Mouse (Mus musculus): Measurements from ENCODE around the gene Ptprg.

The Ptprg gene

DNA sequence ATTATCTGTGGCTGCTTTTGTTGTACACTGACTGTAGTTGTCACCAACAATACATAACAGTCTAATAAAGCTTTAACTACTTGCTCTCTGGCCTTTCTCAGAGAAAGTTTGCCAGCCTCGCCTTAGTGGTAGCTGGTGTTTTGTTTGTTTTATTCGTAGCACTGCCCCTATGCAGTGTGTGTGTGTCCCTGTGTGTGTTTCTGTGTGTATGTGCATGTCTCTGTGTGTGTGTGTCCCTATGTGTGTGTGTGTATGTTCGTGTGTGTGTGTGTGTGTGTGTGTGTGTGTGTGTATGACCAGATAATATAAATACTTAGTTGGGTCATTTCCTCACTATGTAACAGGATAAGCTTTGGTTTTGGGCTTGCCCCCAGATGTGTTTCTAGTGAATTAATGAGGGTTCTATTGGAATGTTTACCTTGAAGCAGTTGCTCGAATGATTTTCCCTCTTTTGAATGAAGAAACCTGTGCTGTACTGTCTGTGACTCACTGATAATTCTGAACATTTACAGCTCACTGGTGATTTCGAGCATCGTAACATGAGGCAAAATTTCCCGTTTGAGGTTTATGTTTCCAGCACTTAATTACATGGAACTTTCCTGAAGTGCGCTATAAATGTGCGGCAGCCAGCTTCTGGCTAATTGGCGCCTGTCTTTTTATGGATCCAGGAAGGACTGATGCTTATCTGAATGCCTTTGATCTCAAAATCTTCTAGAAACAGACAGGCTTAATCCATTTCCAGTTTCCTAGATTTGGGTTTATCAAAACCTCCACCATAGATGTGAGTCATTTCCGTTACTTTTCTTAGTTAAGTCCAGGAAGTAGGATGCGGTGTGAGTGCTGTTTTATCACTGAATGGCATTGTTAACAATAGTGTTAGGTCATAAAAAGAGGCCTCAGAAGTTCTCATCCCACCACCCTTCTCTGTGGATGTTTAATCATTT, 546.3 kb downstream of the Ptprg start:
- DNase-seq (ENCODE audit: low spot score), result no peak

DNA sequence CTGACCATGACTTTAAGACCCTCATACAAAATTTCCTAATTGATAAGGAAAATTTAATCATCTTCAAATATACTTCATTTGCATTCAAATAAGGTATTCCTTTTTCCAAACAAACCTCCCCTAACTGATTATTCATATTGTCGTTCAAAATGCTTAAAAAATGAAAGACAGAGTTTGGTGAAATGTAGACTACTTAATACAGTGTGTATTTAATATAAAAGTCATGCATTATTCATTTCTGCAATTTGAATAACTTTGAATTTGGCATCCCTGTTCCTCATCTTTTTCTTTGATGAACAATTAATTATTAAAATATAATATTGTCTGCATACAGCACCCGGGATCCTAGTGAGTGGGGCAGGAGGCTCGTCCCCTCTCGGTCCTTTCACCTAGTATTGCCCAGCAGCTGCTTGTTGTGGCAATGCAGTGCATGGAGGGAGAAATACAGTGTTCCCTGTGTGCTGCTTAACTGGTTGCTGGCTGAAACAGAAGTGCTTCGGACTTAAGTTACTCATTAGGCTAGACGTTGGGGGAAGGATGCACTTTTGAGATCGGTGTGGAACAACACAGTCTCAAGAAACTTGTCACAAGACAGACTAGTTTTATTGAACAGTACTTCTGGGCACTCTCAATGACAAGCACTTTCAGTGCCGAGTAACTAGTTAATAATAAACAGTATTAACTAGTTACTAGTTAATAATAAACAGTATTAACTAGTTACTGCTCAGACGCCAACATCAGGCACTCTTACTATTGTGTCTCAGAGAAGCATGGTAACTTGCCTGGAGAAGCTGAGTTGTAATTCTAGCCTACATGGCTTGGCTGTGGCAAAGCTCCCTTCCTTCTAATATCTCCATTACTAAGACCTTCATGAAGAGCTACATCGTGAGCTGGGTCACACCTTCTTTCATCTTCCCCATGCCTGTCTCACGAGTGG, 549.3 kb downstream of the Ptprg start:
- DNase-seq (ENCODE audit: low spot score), result no peak

DNA sequence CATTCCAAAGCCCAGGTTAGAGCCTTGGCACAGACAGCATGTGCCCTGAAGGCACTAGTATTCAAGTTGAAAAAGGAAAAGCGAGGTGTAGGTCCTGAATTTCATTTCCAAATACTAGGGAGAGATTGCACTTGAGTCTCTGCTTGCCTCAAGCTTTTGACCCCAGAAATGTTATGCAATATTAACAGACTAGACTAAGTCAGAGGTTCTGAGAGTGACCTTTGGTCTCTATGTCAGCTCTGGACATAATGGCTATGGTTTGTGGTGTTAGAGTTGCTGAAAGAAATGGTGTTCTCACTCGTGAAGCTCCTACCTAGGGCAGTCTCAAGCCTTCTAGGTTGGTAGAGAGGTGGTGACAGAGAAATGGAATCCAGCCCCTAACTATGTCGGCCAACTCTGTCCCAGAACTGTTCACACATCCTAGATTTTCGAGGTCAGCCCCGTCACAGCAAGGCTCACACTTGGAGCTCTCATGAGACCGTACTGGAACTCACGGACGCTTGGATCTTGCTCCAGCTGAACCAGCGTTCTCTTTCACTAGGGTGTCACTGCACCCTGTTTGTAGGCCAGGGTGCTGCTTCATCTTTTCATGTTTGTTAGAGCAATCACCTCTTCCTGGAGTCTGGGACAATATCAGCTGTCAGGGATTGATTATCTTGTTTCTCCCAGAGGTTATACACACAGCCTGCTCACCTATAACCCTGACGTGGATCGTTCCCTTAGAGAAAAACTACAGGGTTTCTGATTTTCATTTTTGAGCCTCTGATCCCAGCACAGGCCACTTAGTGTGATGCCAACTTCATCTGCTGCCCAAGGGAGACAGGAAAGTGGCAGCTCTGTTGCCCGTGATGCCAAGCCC, 551.2 kb downstream of the Ptprg start:
- no peak for DNase-seq (ENCODE audit: low spot score)

DNA sequence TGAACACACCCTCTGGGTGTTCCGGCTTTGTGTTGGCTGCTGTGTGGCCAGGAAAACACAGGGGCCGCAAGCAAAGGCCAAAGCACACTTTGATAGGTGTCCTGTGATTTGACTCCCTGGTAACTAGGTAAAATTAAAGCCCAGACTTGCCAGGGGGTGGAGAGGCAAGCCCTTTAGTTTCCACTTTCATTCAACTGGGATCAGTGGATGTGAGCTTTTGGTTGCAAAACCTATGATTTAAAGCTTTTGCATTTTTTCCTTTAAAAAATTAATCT, 551.8 kb downstream of the Ptprg start:
- no peak for DNase-seq (ENCODE audit: low spot score)

DNA sequence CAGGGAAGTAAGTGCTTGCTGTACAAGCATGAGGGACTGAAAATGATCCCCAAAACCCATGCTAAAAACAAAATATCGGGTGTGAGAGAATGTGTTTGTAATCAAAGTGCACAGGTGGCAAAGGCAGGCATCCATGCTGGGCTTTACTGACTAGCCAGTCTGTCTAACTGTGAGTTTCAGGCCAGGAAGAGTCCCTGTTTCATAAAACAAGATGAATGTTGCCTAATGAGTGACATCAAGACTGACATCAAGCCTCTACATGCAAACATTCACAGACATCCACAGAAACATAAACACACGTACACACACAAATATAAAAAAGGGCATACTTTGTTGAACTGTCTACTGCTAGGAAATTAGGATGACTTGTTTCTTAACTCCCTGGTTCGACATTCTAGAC, 552.3 kb downstream of the Ptprg start:
- no peak for DNase-seq (ENCODE audit: low spot score)

DNA sequence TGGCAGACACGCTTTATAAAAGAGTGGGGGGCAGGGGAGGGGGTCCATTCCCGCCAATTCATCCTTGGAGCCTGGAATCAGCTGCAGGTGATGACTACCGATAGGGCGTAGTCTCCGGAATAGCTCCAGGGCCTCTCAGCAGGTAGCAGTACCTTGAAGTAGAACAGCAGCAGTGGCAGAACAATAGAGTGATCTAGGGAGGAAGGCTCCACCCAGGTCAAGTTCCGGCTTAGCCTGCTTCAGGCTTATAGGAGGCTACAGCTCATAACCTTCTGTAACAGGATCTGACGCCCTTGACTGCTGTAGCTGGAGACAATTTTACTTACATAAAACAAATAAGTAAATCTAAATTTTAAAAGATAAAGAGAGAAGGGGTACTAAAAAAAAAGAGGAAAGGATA, 554.1 kb downstream of the Ptprg start:
- no peak for DNase-seq (ENCODE audit: low spot score)

DNA sequence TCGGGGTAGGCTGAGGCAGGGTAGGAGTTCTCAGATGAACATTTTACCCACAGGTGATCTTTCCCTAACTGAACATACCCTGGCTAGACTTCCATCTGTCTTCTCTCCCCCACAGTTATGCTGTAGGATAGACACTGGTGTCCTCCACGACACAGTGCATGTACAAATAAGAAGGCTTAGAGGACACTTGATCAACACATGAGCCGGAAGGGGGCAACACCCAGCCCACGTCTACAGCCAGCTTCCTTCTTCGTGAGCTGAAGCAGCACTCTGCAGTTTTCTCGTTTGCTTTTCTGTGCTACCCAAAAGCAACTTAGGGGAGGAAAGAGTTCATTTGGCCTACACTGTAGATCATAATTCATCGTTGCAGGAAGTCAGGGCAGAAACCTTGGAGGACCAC, 554.7 kb downstream of the Ptprg start:
- DNase-seq (ENCODE audit: low spot score), result no peak

DNA sequence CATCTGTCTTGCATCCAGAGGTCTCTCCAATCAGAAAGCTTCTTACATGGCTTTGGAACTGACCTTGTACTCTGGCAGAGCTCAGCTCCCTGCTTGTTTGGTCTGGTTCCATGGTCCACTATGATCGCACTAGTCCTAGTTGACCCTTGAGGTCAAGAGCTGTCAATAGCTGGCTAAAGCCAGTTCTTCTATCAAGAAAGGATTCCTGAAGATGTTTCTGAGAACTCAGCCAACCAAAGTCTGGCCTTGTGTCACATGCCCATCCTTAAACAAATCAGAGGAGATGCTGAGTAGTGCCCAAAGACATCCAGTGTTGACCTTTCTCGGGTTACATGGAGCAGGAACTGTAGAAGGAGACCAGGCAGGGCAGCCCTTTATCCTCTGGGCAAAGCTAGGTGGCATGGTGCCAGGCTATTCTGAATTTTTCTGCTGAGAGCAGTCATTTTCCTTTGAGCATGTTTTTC, 559.2 kb downstream of the Ptprg start:
- peak; percentile 14 for DNase-seq (ENCODE audit: low spot score)

DNA sequence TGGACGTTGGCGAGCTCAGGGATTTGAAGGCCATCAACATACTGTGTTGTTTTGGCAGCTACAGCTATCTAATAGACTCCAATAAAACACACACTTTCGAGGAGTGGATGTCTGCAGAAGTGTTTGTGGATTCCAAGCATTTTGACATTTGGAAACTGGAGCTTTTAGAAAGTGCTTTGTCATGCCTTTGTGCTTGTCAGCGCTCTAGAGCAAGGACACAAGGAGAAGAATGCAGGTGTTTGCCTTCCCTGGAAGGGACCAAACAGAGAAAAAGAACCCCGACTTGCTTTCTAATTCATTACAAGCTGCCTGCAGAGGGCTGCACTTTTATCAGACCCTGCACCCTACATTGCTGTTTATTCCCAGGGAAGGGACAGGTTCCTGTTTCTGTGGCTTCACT, 560.0 kb downstream of the Ptprg start:
- no peak for DNase-seq (ENCODE audit: low spot score)

DNA sequence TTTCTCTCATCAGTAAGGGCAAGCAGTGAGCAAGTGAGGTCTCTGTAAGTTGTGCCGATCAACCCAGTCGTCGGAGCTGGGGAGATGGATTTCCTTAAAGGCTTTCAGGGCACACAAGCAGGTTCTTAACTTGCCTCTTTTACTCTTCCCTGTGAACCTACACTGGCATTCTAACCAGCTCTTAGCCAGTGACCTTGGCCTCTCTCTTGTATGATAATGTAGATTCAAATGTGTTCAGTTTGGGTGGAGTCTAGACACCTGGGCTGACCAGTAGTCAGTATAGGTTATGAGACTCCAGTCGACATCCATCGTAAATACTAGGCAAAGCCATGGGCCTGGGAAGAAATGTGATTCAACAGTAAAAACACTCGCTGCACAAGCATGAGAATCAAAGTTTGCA, 560.7 kb downstream of the Ptprg start:
- no peak for DNase-seq (ENCODE audit: low spot score)

DNA sequence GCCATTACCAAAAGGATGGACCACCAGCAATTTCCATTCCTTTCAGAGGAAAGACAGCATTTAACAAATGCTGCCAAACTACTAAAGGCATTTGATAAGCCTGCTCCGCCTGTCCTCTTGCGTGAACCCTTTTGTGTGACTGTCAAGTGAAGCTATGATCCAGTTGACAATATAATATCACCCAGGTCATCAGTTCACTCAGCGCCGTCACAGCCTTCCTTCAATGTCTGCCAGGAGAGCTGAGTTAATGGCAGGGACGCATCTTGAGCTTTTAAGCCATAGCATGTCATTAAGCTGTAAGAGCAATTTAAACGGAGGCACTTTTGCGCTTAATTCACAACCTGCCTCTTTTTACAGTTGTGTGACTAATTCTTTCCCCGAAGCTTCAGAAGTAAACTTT, 565.9 kb downstream of the Ptprg start:
- no peak for DNase-seq (ENCODE audit: low spot score)

DNA sequence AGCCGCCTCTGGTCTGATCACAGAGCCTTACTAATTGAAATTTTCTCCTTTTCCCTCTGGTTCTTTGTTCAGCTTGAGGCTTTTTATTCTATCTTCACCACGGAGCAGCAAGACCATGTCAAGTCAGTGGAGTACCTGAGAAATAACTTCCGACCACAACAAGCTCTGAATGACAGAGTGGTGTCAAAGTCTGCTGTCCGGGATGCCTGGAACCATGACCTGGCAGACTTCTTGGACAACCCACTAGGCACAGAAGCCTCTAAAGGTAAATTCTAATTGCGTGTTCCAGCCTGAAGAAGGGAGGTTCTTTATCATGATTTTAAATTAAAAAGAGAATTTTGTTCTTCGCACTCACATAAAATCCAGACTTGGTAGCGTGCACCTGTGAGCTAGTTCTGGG, 568.6 kb downstream of the Ptprg start:
- DNase-seq (ENCODE audit: low spot score), result no peak

DNA sequence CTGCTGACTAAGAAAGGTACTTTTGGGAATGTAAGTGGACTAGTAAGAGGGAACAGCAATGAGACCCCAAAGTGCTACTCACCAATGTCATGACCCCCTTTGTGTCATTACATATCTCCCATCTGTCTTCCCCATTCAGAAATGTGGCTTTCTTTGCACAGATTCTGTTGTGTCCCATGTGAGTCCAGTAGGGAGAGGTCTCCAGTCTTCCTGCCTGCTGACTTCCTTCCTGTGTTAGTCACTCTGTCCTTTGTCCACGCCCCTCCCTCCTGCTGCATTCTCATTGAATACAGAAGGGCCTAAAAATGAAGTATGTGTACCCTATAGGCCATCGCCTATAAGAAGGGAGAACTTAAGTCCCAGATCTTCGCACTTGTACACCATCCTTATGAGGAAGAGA, 571.4 kb downstream of the Ptprg start:
- no peak for DNase-seq (ENCODE audit: low spot score)

DNA sequence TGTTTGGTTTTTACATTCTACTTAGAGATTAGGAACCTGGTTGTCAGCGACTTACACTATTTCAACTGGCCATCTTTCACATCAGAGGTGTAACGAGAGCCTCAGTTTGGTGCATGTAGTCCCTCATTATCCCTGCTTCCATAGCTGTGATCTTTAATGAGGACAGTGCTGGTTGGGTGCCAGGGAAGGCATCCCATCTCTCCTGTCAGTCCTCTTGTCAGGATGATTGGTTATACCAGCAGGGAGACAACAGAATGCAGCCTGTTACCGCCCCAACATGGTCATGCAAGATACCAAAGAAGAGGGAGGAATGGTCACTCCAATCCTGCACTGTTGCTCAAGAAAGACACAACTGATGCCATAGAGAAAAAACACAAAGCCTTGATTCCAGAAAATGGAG, 574.6 kb downstream of the Ptprg start:
- DNase-seq (ENCODE audit: low spot score), result no peak

DNA sequence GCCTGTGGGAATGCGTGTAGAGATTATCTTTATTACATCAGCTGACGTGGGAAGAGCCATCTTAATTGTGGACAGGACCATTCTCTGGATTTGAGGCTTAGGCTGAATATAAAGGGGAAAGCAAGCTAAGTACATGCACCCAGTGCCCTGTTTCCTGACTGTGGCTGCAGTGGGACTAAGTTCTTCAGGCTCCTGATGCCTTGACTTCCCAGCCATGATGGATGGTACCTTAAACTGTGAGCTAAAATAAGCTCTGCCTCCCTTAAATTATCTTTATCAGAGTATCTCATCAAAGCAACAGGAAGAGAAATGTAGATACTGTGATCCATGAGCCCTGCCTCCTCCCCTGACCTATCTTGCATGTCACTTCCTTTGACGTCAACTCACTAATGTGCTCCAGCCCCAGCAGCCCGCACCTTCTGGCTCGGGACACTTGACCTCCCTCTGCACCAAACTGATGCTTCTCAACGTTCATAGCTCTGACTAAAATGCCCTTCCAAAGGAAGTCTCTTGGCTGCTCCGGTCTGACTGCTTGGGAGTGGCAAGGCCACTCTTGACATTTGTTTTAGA, 578.8 kb downstream of the Ptprg start:
- no peak for DNase-seq (ENCODE audit: low spot score)

DNA sequence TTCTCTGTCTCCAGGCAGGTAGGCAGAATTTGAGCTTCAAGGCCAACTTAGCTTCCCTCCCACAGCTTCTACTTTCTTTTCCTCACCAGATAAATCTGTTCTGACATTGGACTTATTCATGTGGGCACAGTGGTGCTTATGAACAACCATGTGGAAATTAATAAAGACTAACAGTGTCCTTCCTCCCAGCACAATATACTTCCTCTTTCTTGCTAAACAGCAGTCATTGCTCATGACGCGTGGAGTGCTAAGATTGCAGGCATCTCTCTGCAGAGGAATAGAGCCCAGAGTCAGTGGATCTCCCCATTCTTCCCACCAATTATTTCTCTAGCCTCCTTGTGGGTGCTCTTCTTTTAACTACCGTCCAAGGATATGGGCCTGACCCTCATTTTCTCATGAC, 579.8 kb downstream of the Ptprg start:
- DNase-seq (ENCODE audit: low spot score), result no peak

DNA sequence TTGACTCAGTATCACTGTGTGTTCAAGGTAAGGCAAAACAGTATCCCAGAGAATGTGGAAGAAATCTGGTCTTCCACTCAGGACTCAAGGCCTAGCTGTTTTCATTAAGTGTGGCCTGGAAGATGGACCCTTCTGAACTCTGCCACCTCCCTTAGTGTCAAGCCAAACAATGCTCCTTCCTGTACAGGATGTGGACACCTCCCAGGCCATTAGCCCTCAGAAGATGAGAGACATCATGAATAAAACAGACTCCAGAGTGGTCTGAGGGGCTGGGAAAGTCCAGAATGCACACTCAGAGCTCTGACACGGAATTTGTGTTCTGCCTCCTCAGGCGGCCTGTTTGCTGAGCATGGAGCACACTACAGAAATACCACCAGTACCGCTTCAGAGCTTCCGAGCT, 581.2 kb downstream of the Ptprg start:
- DNase-seq (ENCODE audit: low spot score), result no peak

DNA sequence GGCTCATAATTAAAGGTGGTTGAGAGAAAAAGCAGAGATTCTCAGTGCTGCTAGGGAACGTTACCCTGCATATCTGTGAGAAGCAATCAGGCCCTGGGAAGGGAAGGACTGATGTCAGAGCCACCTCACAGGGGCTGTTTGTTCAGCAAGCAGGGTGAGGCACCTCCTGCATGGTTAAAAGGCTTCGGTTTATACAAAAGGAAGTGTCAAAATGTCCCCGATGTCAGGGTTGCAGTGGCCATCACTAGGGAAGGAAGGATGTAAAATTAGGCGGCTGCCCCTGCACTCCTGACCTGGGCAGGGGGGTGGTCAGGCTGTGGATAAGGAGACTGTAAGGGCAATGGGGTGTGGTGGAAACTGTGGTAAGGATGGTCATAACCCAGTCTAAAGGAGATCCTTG, 583.2 kb downstream of the Ptprg start:
- no peak for DNase-seq (ENCODE audit: low spot score)

DNA sequence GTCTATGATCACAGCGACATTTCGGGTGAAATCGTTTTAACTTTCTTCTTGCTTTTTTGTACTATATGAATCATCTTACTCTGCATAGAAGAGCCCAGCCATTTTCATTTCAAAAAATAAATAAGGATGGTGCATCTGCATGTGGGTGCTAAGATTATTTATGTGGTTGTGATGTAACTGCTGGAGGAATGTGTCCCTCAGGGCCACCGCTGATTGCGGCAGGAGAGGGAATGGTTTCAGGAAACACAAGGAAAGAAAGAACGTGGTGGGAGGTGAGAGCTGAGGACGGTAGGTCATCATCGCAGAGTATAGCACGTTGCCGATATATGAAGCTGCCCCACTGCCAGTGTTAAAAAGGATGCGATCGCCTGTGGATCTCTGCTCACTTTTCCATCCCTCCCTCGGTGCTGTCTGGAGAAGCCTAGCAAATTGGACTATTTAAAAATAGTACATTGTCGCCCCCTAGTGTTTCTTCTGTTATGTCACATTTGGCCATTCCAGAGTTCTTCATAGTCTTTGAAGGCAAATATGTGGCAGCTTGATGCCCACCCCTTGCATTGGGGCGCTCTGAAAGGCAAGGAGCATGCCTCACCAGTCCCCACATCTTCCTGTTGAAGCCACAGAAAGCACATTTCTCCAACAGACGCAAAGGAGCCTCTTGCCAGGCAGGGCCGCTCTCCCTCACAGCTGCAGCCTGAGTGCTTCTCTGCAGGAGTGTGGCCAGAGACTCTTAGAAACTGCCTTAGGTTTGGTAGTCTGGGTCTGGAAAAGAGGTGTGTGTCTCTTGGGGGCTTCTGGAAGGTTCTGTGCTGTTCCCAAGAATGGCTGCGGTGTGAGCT, 586.5 kb downstream of the Ptprg start:
- DNase-seq (ENCODE audit: low spot score), result peak; percentile 38

DNA sequence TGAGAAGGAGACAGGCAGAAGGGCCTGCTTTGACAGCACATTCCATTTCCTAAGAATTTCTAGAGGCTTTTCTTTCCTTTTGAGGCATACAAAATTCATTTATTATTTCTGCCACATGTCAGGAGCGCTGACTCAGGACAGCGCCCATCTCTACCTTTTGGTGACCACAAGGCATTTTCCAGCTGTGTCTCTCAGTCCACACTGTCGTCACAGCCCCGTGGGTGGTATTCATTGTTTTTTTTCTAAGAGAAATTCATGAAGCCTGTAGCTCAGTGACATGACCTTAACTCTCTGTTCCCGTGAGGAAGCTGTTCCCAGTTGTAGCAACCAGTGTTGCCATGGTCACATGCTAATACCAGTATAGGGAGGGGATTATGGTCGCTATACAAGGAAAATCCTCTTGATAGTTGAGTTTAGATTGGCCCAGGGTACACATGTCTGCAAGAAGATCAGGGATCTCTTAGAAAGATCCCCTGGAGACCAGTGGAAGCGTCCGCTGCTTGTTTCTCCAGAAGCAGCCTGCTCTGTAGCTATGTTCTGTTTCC, 590.7 kb downstream of the Ptprg start:
- DNase-seq (ENCODE audit: low spot score), result no peak

DNA sequence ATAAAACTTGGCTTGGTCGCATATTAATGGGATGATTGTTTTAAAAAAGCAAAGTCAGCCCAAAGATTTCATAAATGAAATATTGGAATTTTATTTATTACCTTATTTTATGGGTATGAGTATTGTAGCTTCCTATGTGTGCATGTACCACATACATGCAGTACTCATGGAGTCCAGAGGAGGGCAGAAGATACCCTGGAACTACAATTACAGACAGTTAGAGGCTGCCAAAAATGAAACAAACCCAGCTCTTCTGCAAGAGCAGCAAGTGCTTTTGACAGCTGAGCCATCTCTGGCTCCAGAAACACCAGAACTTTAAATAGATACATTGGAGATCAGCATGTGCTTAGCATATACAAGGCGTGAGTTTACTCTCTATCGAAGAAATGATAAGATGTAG, 592.6 kb downstream of the Ptprg start:
- DNase-seq (ENCODE audit: low spot score), result no peak
